Mouse (Mus musculus): Measurements from ENCODE around the gene Ablim2.

- TF ChIP-seq CTCF (IDR thresholded peaks at IDR 0.05; ENCODE audit: insufficient read depth, low read depth, low read length) (no peak), POLR2A (IDR thresholded peaks at IDR 0.05; ENCODE audit: insufficient read depth, low read depth, low read length) (no peak)
Measured at GRCm38 (mm10) chr5:35750026-35750425, 7.7 kb upstream of the Ablim2 start.
